Mouse (Mus musculus) neural tube, embryonic 12.5 days (tissue): ENCODE data around the gene Lsm14b. TPM values are rescaled to one million over a fixed set of nuclear protein-coding genes. Genes with fewer than 3 reads are reported as not detected.
A peak's percentile ranks its signal among the peaks of the same experiment; 100 is the strongest.

ENCODE experiments used
- ATAC-seq: fragments of 200-750 bp; cut with Nextera tagmentation; 2 replicates; pipeline ENCODE4 v1.8.0; 2017; ENCODE audit warnings: low read depth, mild to moderate bottlenecking, moderate TSS enrichment, moderate library complexity; ENCODE audit not compliant: low FRiP score
- H3K27ac ChIP-seq: fragments of 300-500 bp; sonication (generic); 2 replicates; pipeline ENCODE4 v1.5.1; 2016
- H3K27me3 ChIP-seq: fragments of 300-500 bp; sonication (generic); replicated peaks from 2 replicates; pipeline ENCODE4 v1.6.1; 2016; ENCODE audit warnings: mild to moderate bottlenecking
- H3K36me3 ChIP-seq: fragments of 300-500 bp; sonication (generic); 2 replicates; pipeline ENCODE4 v1.6.1; 2016; ENCODE audit warnings: mild to moderate bottlenecking
- H3K4me1 ChIP-seq: fragments of 300-500 bp; sonication (generic); 2 replicates; pipeline ENCODE4 v1.6.1; 2016
- H3K4me2 ChIP-seq: fragments of 300-500 bp; sonication (generic); replicated peaks from 2 replicates; pipeline ENCODE4 v1.6.1; 2016; ENCODE audit warnings: mild to moderate bottlenecking
- H3K4me3 ChIP-seq: fragments of 300-500 bp; sonication (generic); 2 replicates; pipeline ENCODE4 v1.5.1; 2016
- H3K9ac ChIP-seq: fragments of 300-500 bp; sonication (generic); 2 replicates; pipeline ENCODE4 v1.6.1; 2016; ENCODE audit warnings: mild to moderate bottlenecking
- H3K9me3 ChIP-seq: fragments of 300-500 bp; sonication (generic); 2 replicates; pipeline ENCODE4 v1.6.1; 2016; ENCODE audit warnings: mild to moderate bottlenecking
- WGBS: fragments of 180-500 bp; shearing (Covaris S2); methylation state at CpG from one replicate; pipeline ENCODE4 v1.1.7; 2016; 5-methylcytosine and 5-hydroxymethylcytosine counted together
- polyA plus RNA-seq: library from polyadenylated mRNA; unstranded; fragments of >200 nt; fragmentation: Nextera tagmentation; extraction: Ambion mirVana; gene quantifications from 2 replicates; pipeline ENCODE4 v1.2.1, GENCODE M21; 2016

The Lsm14b gene
- polyA plus RNA-seq, 1 experiment from 2014 or later = 15.9 TPM

- ATAC-seq = no peak
- no peaks in the 10 kb centered on the region for H3K36me3 ChIP-seq
- no peak overlapping the region for H3K9ac ChIP-seq
- WGBS = 84% methylated on average over 8 of the region's 8 CpGs
- peaks cover 30% of the 10 kb centered on the region for H3K27me3 ChIP-seq
- H3K4me3 ChIP-seq = no peak overlapping the region
- no peaks in the 10 kb centered on the region for H3K9me3 ChIP-seq
- H3K4me2 ChIP-seq = no peak overlapping the region
- no peak overlapping the region for H3K27ac ChIP-seq
- peaks cover 2% of the 10 kb centered on the region; the same call in 1 of the 2 replicates for H3K4me1 ChIP-seq
Observed at GRCm38 (mm10) chr2:180020919-180021318, 3.9 kb upstream of the Lsm14b start.

DNA sequence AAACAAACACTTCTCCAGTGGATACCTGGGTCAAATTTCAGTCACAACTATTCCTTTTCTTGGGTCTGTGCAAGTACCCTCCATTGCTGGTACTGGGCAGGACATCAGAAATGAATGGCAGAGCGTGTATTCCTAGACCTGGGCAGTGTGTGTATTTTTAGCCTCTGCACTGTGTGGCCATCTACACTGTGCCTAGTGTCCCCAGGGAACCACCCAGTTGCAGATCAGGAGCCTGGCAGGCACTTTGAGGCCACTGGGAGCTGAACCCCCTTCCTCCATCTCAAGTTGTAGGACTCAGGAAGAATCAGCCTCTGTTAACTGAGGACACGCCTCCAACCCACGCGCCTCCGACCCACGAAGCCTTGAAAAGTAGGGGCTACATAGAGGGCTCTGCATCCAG lies 2.0 kb upstream of the Lsm14b start:
- Histone ChIP-seq H3K4me3 (no peak overlapping the region), H3K4me2 (no peak overlapping the region)
- WGBS = 67% methylated on average over 6 of the region's 6 CpGs

DNA sequence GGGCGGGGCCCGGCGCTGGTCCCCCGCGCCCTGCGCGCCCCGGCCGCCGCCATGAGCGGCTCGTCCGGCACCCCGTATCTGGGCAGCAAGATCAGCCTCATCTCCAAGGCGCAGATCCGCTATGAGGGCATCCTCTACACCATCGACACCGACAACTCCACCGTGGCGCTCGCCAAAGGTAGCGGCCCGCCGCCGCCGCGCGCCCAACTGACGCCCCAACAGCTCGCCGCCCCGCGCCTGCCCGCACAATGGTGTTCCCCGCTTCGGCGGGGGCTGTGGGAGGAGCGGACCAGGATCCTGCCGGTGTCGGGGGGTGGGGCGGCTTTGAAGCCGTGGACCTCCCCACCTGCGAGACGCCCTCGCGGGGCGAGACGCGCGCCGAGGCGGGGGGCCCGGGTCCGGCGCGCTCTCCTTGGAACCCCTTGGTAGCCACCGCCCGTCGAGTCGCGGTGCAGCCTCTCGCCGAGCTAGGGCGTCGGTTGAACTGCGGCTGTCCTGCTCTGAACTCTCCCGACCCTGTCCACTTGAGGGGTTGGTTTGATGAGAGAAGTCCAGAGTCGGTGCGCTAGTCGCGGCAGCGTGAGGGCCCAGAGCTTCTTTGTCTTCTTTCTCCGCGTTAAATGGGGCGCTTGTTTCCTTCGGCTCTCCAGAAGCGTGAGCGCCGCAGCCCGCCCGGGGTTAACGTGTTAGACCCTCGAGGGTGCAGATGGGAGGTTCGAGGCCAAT lies 511 bp downstream of the Lsm14b start:
- Histone ChIP-seq H3K4me1 (peaks cover 36% of the 10 kb centered on the region), H3K4me3 (peak overlapping the region; percentile 99), H3K9me3 (no peaks in the 10 kb centered on the region), H3K9ac (peak overlapping the region; percentile 99), H3K4me2 (peak overlapping the region; percentile 88), H3K27me3 (peaks cover 26% of the 10 kb centered on the region), H3K36me3 (peaks cover 29% of the 10 kb centered on the region), H3K27ac (peak overlapping the region; percentile 87)
- ATAC-seq = peak; percentile 34; the same call in 1 of the 2 replicates
- WGBS = under 1% methylated on average over 83 of the region's 84 CpGs

More for the DNA sequence above, 2.0 kb upstream of the Lsm14b start:
- no peak overlapping the region for H3K27ac ChIP-seq
- no peak for ATAC-seq
- peaks cover 20% of the 10 kb centered on the region for H3K4me1 ChIP-seq
- no peak overlapping the region for H3K9ac ChIP-seq
- peaks cover 30% of the 10 kb centered on the region for H3K27me3 ChIP-seq
- no peaks in the 10 kb centered on the region for H3K9me3 ChIP-seq
- H3K36me3 ChIP-seq = peaks cover 3% of the 10 kb centered on the region

DNA sequence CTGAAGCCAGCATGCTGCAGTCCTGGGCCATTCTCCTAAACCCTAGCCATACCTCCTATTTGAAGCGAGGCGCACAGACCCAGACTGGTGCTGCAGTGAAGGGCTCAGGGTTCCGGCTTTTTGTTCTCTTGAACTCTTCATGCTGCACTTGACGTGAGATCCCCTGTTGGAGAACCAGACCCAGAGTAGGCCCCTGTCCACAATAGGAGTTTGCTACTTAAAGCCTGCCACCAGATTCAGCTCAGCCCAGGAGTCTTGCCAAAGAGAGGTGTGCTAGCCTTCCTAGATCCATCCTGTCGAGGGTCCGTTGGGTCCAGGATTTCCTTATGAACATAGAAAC lies 1.0 kb downstream of the Lsm14b start:
- peaks cover 21% of the 10 kb centered on the region for H3K27me3 ChIP-seq
- ATAC-seq = no peak
- H3K9me3 ChIP-seq = no peaks in the 10 kb centered on the region
- H3K9ac ChIP-seq = peak overlapping the region; percentile 99
- H3K4me1 ChIP-seq = peaks cover 36% of the 10 kb centered on the region
- peaks cover 34% of the 10 kb centered on the region for H3K36me3 ChIP-seq
- H3K4me2 ChIP-seq = peak overlapping the region; percentile 88
- peak overlapping the region; percentile 99 for H3K4me3 ChIP-seq
- 8% methylated on average over 6 of the region's 6 CpGs for WGBS
- no peak overlapping the region for H3K27ac ChIP-seq

- Histone ChIP-seq H3K27ac (no peak overlapping the region), H3K4me2 (peak overlapping the region; percentile 88), H3K4me1 (peaks cover 36% of the 10 kb centered on the region), H3K4me3 (peak overlapping the region; percentile 99), H3K9me3 (no peaks in the 10 kb centered on the region), H3K27me3 (peaks cover 8% of the 10 kb centered on the region; the same call in 1 of the 2 replicates), H3K9ac (peak overlapping the region; percentile 99; the same call in 1 of the 2 replicates), H3K36me3 (peaks cover 54% of the 10 kb centered on the region)
- 81% methylated on average over 9 of the region's 9 CpGs for WGBS
- ATAC-seq = no peak
Observed at GRCm38 (mm10) chr2:180027768-180028167, 3.0 kb downstream of the Lsm14b start.

DNA sequence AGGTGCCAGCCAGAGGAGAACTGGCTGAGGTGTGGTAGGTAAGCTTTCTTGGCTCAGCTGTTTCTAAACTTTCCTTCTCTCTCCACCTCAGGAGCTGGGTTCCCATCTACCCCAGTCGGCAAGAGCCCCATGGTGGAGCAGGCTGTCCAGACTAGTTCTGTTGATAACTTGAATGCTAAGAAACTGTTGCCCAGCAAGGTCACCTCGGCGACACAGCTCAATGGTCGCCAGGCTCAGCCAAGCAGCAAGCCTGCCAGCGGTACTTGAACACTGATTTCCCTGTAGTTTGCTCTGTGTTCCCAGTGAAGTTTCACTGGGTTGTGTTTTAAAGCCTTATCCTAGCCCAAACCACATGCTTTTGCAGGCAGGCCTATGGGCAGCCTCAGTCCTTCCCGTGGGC lies 6.5 kb downstream of the Lsm14b start:
- H3K9me3 ChIP-seq = no peaks in the 10 kb centered on the region
- H3K9ac ChIP-seq = no peak overlapping the region
- H3K4me2 ChIP-seq = no peak overlapping the region
- H3K36me3 ChIP-seq = peaks cover 89% of the 10 kb centered on the region
- peaks cover 31% of the 10 kb centered on the region for H3K4me1 ChIP-seq
- H3K27ac ChIP-seq = no peak overlapping the region
- no peaks in the 10 kb centered on the region for H3K27me3 ChIP-seq
- WGBS = 94% methylated on average over 6 of the region's 6 CpGs
- ATAC-seq = no peak
- H3K4me3 ChIP-seq = no peak overlapping the region

GRCm38 (mm10) chr2:180032925-180033324 lies 8.1 kb downstream of the Lsm14b start:
- peaks cover 14% of the 10 kb centered on the region for H3K4me1 ChIP-seq
- H3K36me3 ChIP-seq = peaks cover 100% of the 10 kb centered on the region
- H3K4me3 ChIP-seq = no peak overlapping the region
- no peaks in the 10 kb centered on the region for H3K27me3 ChIP-seq
- WGBS = 86% methylated on average over 3 of the region's 3 CpGs
- no peaks in the 10 kb centered on the region for H3K9me3 ChIP-seq
- no peak for ATAC-seq
- no peak overlapping the region for H3K27ac ChIP-seq
- no peak overlapping the region for H3K9ac ChIP-seq
- no peak overlapping the region for H3K4me2 ChIP-seq

DNA sequence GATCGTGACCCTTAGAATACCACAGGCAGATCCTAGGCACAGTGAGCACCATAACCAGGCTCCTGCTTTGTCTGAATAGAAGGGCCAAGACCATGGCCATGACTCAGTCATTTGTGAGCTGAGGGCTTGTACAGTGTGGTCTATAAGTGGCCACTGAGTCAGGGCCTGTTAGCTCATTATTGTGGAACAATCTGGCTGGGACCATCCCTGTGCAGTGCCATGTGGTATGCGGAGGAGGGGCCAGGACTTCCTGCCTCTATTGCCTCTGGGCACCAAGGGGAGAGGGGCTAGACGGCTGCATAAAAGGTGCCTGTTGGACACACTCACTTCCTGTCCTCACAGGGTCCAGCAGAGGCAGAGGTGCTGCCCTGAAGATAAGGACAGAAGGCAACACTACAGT lies 9.2 kb downstream of the Lsm14b start:
- no peak overlapping the region for H3K4me2 ChIP-seq
- no peaks in the 10 kb centered on the region for H3K9me3 ChIP-seq
- H3K27me3 ChIP-seq = no peaks in the 10 kb centered on the region
- peaks cover 100% of the 10 kb centered on the region for H3K36me3 ChIP-seq
- peaks cover 4% of the 10 kb centered on the region; the same call in 1 of the 2 replicates for H3K4me1 ChIP-seq
- no peak for ATAC-seq
- H3K4me3 ChIP-seq = no peak overlapping the region
- no peak overlapping the region for H3K27ac ChIP-seq
- WGBS = 64% methylated on average over 3 of the region's 3 CpGs
- no peak overlapping the region for H3K9ac ChIP-seq

- Histone ChIP-seq H3K4me2 (no peak overlapping the region), H3K4me3 (no peak overlapping the region), H3K9me3 (no peaks in the 10 kb centered on the region), H3K27me3 (no peaks in the 10 kb centered on the region), H3K27ac (no peak overlapping the region), H3K36me3 (peaks cover 95% of the 10 kb centered on the region), H3K4me1 (no peaks in the 10 kb centered on the region; the same call in 1 of the 2 replicates), H3K9ac (no peak overlapping the region)
- ATAC-seq = no peak
- WGBS = 65% methylated on average over 5 of the region's 5 CpGs
Observed at GRCm38 (mm10) chr2:180034753-180035152, 10.0 kb downstream of the Lsm14b start.

- no peak for ATAC-seq
- Histone ChIP-seq H3K4me2 (peak overlapping the region; percentile 86), H3K9ac (0 out of 2 replicates have a peak overlapping the region, but pooled peaks have one; percentile 21), H3K27ac (no peak overlapping the region), H3K27me3 (no peaks in the 10 kb centered on the region; the same call in 1 of the 2 replicates), H3K9me3 (no peaks in the 10 kb centered on the region), H3K36me3 (peaks cover 39% of the 10 kb centered on the region), H3K4me1 (peaks cover 35% of the 10 kb centered on the region), H3K4me3 (peak overlapping the region; percentile 98; the same call in 1 of the 2 replicates)
- 62% methylated on average over 6 of the region's 6 CpGs for WGBS
Observed at GRCm38 (mm10) chr2:180040406-180040805, 15.6 kb downstream of the Lsm14b start.

DNA sequence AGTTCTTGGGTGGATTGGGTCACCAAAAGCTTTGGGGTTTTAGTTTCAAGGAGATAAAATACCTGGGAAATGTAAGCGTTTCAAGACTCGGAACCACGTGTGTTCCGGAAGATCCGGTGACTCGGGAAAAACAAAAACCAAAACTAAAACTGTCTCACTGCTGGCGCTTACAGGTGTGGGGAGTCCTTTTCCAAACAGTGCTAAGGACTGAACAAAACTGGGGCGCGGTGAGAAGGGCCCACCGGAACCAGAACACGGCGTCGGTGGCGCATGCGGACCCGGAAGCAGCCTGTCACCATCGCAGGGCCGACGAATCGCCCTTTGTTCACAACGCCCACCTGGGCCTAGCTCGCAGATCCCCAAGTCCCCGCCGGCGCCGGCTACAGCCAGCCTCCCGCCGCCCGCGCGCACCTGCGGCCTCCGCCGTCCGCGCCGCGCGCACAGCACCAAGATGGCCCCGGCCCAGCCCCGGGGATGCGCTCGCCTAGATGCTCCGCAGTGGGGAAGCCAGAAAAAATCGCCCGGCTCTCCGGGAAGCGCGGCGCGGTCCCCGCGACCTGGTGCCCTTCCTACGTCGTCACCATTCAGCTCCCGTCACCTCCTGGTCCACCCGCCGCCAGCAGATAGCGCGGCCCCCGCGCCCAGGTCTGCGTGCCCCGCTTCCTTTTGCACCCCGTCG lies 16.9 kb downstream of the Lsm14b start:
- ATAC-seq = peak; percentile 62
- Histone ChIP-seq H3K9me3 (no peaks in the 10 kb centered on the region), H3K4me1 (peaks cover 36% of the 10 kb centered on the region), H3K4me2 (peak overlapping the region; percentile 86), H3K27me3 (no peaks in the 10 kb centered on the region; the same call in 1 of the 2 replicates), H3K27ac (peak overlapping the region; percentile 97), H3K9ac (peak overlapping the region; percentile 95), H3K36me3 (peaks cover 26% of the 10 kb centered on the region), H3K4me3 (peak overlapping the region; percentile 98)
- under 1% methylated on average over 66 of the region's 66 CpGs for WGBS

DNA sequence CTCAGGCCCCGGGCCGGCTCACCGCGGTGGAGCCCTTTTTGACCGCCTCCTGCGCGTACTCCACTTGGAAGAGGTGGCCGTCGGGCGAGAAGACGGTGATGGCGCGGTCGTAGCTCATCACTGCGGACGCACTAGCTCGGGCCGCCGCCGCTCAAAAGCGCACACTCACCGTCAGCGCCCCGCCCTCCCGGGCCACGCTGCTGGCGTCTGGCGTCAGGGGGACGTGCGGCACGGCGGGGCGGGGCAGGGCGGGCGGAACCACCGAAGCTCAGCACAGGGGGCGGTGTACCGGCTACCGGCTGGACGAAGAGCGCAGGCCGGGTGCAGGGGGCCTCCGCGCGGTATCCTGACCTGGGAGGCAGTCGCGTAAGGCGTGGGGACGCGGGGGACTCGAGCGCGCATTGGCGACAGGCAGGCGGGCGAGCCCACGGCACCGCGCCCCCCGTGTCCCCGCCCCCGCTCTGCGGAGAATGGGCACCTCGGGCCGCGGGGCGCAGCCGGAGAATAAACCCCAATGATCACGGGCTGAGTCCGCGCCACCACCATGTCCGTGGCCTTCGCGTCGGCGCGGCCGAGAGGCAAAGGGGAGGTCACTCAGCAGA lies 17.6 kb downstream of the Lsm14b start, which contains the start of the genes Psma7 and Ss18l1:
Psma7 (minus strand) TSS at position 178 of the 602 bp plus-strand sequence.
Ss18l1 (plus strand) TSS at position 254 of the 602 bp plus-strand sequence.
- Histone ChIP-seq H3K36me3 (peaks cover 20% of the 10 kb centered on the region), H3K9me3 (no peaks in the 10 kb centered on the region), H3K9ac (peak within 1 kb of the TSS; percentile 95), H3K27ac (peak within 1 kb of the TSS; percentile 97), H3K27me3 (no peaks in the 10 kb centered on the region; the same call in 1 of the 2 replicates), H3K4me2 (peak within 1 kb of the TSS; percentile 86), H3K4me1 (peaks cover 36% of the 10 kb centered on the region), H3K4me3 (peak within 1 kb of the TSS; percentile 98)
- ATAC-seq = peak; percentile 96
- 1% methylated on average over 75 of the region's 78 CpGs for WGBS
